Mouse (Mus musculus) kidney, adult 18-20 months (tissue): Measurements from ENCODE around the gene Pbx2.
"Not testable (repeated sequence)": the region's sequence is repeated elsewhere in the genome, so short reads cannot be mapped to it uniquely, and the experiment has no call there.

ENCODE experiments used
- DNase-seq: peaks from one replicate; pipeline ENCODE4 v3.0.0; 2021

The Pbx2 gene

GRCm38 (mm10) chr17:34591029-34591993 is at the start of gene Pbx2:
Gene Pbx2, plus strand, starts transcription at chr17:34591266.
- peak; percentile 44 for DNase-seq

GRCm38 (mm10) chr17:34543567-34543966 is 47.5 kb upstream of the Pbx2 start:
- DNase-seq: not testable (repeated sequence)

- no peak for DNase-seq
Observed at GRCm38 (mm10) chr17:34546797-34547196, 44.3 kb upstream of the Pbx2 start.

- no peak for DNase-seq
Observed at GRCm38 (mm10) chr17:34547601-34548000, 43.5 kb upstream of the Pbx2 start.

GRCm38 (mm10) chr17:34549156-34549555 is 41.9 kb upstream of the Pbx2 start:
- no peak for DNase-seq

GRCm38 (mm10) chr17:34549843-34550242 is 41.2 kb upstream of the Pbx2 start:
- no peak for DNase-seq

- DNase-seq: peak; percentile 84
Observed at GRCm38 (mm10) chr17:34555483-34555882, 35.6 kb upstream of the Pbx2 start.

- DNase-seq: no peak
Observed at GRCm38 (mm10) chr17:34556406-34556805, 34.7 kb upstream of the Pbx2 start.

GRCm38 (mm10) chr17:34557411-34557810 is 33.7 kb upstream of the Pbx2 start:
- DNase-seq: no peak

GRCm38 (mm10) chr17:34559116-34559515 is 31.9 kb upstream of the Pbx2 start:
- DNase-seq: no peak

- DNase-seq: no peak
Observed at GRCm38 (mm10) chr17:34559895-34560294, 31.2 kb upstream of the Pbx2 start.

- DNase-seq: no peak
Observed at GRCm38 (mm10) chr17:34560438-34560837, 30.6 kb upstream of the Pbx2 start.

GRCm38 (mm10) chr17:34561200-34561599 is 29.9 kb upstream of the Pbx2 start:
- DNase-seq: no peak

GRCm38 (mm10) chr17:34562595-34562994 is 28.5 kb upstream of the Pbx2 start:
- no peak for DNase-seq

GRCm38 (mm10) chr17:34563354-34563753 is 27.7 kb upstream of the Pbx2 start:
- no peak for DNase-seq

- DNase-seq: peak; percentile 58
Observed at GRCm38 (mm10) chr17:34564003-34564421, 27.1 kb upstream of the Pbx2 start, which contains the start of gene Notch4. Gene Notch4, plus strand, starts transcription at chr17:34564268.

- DNase-seq: peak; percentile 52
Observed at GRCm38 (mm10) chr17:34564796-34565195, 26.3 kb upstream of the Pbx2 start.

- DNase-seq: no peak
Observed at GRCm38 (mm10) chr17:34567311-34567710, 23.8 kb upstream of the Pbx2 start.

GRCm38 (mm10) chr17:34568421-34568820 is 22.6 kb upstream of the Pbx2 start:
- DNase-seq: no peak

GRCm38 (mm10) chr17:34569919-34570318 is 21.1 kb upstream of the Pbx2 start:
- no peak for DNase-seq

- DNase-seq: no peak
Observed at GRCm38 (mm10) chr17:34571875-34572274, 19.2 kb upstream of the Pbx2 start.

- DNase-seq: no peak
Observed at GRCm38 (mm10) chr17:34572361-34572760, 18.7 kb upstream of the Pbx2 start.

- no peak for DNase-seq
Observed at GRCm38 (mm10) chr17:34576577-34576976, 14.5 kb upstream of the Pbx2 start.

- DNase-seq: no peak
Observed at GRCm38 (mm10) chr17:34578070-34578469, 13.0 kb upstream of the Pbx2 start.
